Mouse (Mus musculus): ENCODE measurements at regions not wholly inside any gene's neighbourhood (a gene's known extent, or its start where the extent isn't known, plus 50 kb on each side); places are given as distances from the start of the nearest gene placed in this dataset.

GRCm38 (mm10) chr15:96045561-96045960 is 241.8 kb upstream of the Arid2 start:
- TF ChIP-seq CTCF (IDR thresholded peaks at IDR 0.05; ENCODE audit: borderline replicate concordance, extremely low read depth, insufficient read depth, insufficient read length) (no peak), POLR2A (IDR thresholded peaks at IDR 0.05; ENCODE audit: borderline replicate concordance, extremely low read depth, insufficient read depth, insufficient read length, poor library complexity, severe bottlenecking) (no peak)
